Mouse (Mus musculus): ENCODE data around the gene Pilrb2.
A peak's percentile ranks its signal among the peaks of the same experiment; 100 is the strongest.
"Not testable (repeated sequence)": the region's sequence is repeated elsewhere in the genome, so short reads cannot be mapped to it uniquely, and the experiment has no call there.

Gene Pilrb2

DNA sequence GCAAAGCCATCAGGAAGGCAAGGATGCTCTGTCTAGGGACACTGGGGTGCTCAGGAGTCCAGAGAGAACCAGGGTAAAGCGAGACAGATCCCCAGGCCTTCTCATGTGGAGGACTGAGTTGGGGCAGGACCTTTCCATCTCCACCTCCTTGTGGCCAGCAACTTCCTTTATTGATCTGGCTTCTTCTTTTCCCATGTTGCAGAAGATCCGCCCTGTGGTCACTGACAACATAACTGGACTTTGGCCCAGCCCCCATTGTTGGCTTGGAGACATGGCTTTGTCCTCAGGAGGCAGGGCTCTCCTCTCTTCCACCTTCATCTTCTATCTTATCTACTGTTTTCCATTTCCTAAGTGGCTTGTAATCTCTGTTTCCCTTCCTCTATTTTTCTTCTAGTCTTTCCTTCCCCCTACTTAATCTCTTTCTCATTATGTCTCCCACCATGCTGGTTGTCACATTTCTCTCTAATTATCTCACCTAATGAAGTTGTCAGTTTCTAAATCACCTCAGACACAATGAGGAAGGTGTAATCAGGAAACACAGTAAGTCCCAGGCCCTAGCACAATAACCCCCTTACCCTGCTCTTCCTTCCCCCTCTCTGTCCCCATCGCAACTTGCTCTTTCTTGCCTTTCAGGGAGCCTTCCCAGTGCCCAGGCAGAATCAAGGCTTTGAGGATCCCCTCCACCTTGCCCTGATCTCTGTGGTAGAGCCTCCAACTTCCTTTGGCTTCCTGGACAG, at the start of gene Pilrb2:
Pilrb2 (minus strand) TSS at position 172 of the 737 bp plus-strand sequence.
- not testable (repeated sequence) for DNase-seq

DNA sequence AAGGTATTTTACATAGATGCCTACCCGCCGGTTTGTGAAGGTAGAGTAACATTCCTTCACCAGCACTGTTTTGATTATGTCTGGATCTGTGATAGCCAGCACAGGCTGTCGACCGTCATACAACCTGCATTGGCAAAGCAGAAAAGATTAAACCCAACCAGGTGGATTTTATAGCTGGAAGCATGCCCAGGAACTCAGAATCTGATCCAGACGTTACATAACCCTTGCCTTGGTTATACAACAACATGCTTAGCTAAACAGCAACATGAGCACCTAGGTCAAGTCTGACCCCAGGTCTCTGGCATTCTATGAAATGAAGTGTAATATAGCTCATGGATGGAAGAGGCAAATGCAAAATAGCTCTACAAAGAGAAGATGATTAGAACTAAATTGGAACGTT, 43.9 kb upstream of the Pilrb2 start:
- DNase-seq: peak; percentile 73

DNA sequence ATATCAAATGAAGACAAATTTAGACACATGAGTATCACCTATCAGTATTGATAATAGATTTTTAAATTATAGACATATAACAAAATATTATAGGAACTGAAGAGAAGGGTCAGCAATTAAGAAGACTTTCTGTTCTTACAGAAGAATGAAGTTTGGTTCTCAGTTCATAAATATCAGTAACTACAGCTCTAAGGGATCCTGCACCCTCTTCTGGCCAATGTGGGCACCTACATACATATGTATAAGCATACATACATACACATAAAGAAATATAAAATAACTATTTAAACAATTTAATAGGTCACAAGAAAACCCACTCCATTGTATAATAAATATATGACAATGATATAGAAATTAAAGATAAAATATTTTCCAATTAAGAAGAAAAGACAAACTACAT, 42.9 kb upstream of the Pilrb2 start:
- no peak for DNase-seq

DNA sequence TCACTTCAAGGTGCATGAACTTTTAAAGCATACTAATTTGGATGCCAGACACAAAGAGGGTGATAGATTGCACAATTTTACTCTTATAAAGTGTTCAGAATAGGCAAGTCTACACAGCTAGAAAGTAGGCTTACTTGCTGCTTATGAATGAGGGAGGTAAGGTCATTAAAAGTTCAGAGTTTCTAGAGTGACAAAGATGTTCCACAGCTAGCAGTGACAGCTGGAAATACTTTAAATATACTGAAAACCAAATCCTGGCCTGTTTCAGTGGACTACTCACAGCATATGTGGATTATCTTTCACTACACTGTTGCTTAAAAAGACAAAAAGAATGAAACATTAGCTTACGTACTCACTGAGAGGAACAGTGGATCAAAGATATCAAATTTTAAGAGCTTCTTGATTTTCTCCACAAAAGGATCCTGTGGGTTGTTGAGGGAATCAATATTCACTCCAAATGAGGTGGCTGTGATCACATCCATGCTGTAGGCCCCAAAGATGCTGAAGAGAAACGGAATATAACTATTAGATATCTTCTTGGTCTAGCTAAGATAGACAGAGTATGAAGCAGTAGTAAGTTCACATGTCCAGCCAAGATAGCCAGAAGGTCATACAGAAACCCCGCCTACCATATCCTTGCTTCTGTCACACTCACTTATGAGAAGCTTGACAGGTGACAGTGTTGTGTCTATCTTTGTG, 38.1 kb upstream of the Pilrb2 start:
- DNase-seq: no peak

DNA sequence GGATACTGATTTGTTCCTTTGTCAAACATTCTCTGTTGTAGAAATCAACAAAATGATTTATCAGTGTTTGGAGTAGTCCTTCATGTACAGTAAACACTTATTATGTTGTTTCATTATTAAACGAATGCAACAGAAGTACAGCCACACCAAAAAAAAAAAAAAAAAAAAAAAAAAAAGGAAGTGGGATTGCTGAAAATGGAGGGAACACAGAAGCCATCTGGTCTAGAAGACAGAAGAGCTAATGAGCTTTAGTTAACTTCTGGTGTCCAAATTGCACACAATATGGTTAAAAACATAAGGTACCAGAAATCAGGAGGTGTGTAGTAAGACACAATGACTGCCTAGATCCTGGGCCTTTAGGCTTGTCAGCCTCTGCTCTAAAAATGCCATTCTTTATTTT, 26.2 kb upstream of the Pilrb2 start:
- no peak for DNase-seq

DNA sequence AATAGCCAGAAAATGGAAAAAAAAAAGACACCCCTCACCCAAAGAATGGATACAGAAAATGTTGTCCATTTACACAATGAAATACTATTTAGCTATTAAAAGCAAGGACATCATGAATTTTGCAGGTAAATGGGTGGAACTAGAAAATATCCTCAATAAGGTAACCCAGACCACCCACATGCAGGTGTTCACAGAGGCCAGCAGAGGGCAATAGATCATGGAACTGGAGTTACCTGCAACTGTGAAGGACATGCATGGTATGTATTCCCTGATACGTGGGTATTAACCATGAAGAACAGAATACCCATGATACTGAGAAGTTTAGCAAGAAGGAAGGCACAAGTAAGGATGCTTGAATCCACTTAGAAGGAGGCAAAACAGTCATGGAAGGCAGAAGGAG, 21.3 kb upstream of the Pilrb2 start:
- DNase-seq: no peak

DNA sequence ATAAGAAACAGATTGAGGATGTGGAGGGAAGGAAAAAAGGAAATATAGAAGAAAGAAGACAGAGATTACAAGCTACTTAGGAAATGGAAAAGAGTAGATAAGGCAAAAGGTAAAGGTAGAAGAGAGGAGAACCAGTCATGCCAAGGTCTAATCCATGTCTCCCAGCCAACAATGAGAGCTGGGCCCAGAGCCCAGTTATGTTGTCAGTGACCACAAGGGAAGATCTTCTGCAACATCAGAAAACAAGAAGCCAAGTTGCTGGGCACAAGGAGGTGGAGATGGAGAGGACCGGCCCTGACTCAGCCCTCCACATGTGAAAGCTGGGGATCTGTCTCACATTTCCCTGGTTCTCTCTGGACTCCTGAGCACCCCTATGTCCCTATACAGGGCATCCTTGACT, 16.1 kb upstream of the Pilrb2 start:
- DNase-seq: no peak

DNA sequence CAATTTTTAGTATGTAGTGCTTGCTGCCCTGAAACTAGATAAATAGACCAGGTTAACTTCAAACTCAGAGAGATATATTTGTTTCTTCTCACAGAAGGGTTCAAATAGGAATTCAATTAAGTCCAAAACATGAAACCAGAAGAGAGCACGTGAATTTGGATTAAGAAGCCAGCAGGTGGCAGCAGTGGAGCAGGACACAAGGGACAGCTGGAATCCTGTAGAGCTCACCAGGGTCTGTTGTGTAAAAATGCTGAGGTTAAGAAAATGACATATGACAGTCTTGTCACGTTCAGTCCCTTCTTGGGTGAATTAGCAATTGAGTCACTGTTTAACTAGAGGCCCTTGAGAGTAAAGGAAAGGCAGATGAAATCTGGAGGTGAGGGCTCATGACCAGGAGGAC, 14.3 kb upstream of the Pilrb2 start:
- peak; percentile 5 for DNase-seq

DNA sequence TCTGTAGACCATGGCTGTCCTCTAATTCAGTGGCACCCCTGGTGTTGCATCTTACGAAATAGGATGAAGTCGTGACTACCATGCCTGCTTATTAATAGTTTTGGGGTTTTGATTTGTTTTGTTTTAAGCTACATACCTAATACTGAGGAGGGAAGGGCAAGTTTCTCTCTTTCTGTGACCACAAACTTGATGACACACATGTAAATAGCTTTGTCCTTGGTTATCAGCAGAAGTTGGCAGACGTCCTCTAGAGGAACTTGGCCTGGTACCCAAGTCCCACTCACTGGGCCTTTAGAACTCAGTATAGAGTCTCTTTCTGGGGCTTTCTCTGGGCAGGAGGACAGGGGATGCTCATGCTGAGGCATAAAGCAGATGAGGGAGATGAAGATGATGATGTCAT, 11.7 kb upstream of the Pilrb2 start:
- DNase-seq: no peak

DNA sequence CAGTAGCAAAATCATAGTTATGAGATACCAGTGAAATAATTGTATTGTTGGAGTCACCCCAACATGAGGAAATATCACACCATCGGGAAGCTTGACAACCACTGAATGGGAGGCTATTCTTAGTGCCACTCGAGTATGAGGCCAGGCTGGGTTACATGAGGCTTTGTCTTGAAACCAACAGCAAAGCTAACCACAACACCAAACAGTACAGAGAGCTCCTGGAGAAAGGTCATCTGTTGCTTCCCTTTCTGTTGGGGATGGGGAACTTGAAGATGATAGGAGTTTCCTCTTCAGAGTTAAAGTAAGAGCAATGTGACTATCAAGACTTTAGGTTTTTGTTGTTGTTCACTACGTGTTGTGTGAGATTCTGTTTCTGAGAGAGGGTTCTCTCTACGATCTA, 11.3 kb upstream of the Pilrb2 start:
- no peak for DNase-seq

DNA sequence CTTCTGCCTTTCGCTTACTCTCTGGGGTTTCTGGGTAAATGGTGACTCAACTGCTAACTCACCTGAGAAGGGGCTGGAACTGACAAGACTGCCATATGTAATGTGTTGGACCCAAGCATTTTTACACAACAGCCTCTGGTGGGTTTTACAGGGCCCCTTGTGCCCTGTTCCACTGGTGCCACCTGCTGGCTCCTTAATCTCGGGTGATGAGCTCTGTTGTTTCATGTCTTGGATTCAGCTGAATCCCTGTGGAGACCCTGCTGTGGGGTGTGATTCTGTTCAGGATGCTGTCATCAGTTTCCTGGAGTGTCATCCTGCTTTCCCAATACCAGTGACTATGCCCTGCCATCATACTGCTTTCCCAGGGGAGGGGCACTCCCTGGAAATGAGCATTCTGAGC, 6.2 kb upstream of the Pilrb2 start:
- no peak for DNase-seq

DNA sequence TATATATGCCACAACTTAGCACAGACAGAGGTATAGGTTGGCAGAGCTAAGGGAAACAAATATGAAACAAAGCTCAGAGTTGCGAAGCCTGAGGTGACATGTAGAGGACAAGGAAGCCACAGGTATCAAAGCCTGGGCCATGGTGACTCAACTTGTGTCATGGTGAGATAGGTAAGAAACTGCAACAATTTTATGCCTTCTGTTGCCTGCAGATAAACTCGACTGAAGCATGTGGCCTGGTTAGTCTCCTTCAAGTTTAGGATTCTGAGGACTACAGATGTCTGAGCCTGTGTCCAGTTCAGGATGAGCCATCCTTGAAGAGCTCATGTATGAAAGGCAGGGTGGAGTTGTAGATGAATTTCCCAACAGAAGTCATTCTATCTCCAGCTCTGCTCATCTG, 3.4 kb upstream of the Pilrb2 start:
- DNase-seq: no peak

DNA sequence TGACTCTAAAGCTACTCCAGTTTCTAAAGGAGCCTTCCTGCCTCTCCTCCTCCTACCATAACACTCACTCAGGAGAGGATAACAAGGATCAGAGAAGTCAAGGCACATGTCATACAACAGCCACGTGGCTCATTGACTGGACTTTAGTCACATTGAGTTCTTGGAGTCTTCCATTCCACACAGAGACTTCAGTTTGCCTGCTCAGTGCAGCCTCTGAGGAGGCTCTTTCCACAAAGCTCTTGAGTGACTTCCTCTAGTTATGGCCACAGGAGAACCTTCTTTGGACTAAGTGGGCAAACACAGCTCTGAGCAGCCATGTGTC, 727 bp upstream of the Pilrb2 start:
- not testable (repeated sequence) for DNase-seq

DNA sequence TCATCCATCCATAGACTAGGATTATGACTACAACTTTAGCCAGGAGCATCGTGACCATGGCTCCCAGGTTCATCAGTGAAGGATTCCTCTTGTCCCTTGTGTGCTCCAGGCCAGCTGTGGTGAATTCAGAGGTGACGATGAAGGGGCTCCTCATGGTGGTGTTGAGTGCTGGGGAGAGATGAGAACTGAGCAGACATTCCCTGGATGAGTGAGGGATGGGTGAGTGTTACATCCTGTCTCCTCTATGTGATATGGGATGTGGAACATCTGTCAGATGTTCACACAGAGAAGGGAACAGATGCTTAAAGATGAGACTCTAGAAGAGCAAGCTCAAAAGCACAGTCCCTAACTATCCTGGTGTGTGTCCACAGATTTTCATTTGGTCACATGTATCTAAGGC, 3.0 kb downstream of the Pilrb2 start:
- DNase-seq: not testable (repeated sequence)

DNA sequence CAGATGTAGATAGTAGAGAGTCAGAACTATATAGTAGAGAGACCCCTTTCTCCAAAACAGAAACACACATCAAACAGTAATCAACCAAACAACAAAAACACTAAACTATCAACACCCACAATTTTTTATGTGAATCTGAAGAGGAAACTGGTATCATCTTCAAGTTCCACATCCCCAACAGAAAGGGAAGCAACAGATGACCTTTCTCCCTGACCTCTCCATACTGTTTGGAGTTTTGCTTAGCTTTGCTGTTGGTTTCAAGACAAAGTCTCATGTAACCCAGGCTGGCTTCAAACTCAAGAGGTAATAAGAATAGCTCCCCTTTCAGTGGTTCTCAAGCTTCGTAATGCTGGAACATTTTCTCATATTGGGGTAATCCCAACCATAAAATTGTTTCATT, 7.6 kb downstream of the Pilrb2 start:
- DNase-seq: not testable (repeated sequence)

DNA sequence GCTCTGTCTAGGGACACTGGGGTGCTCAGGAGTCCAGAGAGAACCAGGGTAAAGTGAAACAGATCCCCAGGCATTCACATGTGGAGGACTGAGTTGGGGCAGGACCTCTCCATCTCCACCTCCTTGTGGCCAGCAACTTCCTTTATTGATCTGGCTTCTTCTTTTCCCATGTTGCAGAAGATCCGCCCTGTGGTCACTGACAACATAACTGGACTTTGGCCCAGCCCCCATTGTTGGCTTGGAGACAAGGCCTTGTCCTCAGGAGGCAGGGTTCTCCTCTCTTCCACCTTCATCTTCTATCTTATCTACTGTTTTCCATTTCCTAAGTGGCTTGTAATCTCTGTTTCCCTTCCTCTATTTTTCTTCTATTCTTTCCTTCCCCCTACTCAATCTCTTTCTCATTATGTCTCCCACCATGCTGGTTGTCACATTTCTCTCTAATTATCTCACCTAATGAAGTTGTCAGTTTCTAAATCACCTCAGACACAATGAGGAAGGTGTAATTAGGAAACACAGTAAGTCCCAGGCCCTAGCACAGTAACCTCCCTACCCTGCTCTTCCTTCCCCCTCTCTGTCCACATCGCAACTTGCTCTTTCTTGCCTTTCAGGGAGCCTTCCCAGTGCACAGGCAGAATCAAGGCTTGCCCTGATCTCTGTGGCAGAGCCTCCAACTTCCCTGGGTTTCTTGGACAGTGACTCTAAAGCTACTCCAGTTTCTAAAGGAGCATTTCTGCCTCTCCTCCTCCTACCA, 13.5 kb downstream of the Pilrb2 start, which contains the start of gene Pilrb1:
Pilrb1 (minus strand) TSS at position 147 of the 751 bp plus-strand sequence.
- DNase-seq: not testable (repeated sequence)

DNA sequence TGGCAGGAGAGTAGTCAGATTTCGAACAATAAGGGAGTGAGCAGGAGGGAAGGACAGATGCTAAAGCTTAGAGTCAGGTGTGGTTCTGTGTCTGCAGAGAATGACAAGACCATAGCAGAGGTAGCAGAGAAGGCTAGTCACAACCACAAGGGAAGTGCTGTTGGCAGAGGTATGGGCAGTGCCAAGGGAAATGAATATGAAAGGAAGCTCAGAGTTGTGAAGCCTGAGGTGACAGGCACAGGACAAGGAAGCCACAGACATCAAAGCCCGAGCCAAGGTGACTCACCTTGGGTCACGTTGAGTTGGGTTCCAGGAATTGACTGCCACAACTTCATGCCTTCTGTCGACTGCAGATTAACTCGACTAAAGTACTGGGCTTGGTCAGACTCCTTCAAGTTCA, 14.7 kb downstream of the Pilrb2 start:
- not testable (repeated sequence) for DNase-seq

DNA sequence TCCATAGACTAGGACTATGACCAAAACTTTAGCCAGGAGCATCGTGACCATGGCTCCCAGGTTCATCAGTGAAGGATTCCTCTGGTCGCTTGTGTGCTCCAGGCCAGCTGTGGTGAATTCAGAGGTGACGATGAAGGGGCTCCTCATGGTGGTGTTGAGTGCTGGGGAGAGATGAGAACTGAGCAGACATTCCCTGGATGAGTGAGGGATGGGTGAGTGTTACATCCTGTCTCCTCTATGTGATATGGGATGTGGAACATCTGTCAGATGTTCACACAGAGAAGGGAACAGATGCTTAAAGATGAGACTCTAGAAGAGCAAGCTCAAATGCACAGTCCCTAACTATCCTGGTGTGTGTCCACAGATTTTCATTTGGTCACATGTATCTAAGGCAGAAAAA, 16.7 kb downstream of the Pilrb2 start:
- DNase-seq: not testable (repeated sequence)

DNA sequence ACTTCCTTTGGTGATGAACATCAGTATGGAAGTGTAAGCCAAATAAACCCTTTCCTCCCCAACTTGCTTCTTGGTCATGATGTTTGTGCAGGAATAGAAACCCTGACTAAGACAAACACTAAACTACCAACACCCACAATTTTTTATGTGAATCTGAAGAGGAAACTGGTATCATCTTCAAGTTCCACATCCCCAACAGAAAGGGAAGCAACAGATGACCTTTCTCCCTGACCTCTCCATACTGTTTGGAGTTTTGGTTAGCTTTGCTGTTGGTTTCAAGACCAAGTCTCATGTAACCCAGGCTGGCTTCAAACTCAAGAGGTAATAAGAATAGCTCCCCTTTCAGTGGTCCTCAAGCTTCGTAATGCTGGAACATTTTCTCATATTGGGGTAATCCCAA, 21.3 kb downstream of the Pilrb2 start:
- not testable (repeated sequence) for DNase-seq

DNA sequence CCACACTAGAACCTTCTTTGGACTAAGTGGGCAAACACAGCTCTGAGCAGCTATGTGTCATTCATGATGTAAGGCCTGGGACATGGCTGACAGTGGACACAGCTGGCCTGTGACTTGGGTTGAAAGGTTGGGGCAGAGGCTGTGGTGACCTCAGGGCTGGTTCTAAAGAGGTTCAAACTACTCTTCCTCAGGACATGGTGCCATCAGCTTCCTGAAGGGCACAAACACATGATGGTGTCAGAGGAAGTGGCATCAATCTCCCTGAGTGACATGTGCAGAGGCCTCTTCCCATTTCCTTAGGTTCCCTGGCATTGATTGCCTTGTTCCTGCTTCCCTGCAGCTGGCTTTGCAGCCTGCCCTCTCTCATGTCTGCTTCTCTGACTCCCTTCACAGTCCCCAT, 34.5 kb downstream of the Pilrb2 start:
- DNase-seq: not testable (repeated sequence)

DNA sequence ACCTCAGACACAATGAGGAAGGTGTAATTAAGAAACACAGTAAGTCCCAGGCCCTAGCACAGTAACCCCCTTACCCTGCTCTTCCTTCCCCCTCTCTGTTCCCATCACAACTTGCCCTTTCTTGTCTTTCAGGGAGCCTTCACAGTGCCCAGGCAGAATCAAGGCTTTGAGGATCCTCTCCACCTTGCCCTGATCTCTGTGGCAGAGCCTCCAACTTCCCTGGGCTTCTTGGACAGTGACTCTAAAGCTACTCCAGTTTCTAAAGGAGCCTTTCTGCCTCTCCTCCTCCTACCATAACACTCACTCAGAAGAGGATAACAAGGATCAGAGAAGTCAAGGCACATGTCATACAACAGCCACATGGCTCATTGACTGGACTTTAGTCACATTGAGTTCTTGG, 35.0 kb downstream of the Pilrb2 start:
- no peak for DNase-seq

DNA sequence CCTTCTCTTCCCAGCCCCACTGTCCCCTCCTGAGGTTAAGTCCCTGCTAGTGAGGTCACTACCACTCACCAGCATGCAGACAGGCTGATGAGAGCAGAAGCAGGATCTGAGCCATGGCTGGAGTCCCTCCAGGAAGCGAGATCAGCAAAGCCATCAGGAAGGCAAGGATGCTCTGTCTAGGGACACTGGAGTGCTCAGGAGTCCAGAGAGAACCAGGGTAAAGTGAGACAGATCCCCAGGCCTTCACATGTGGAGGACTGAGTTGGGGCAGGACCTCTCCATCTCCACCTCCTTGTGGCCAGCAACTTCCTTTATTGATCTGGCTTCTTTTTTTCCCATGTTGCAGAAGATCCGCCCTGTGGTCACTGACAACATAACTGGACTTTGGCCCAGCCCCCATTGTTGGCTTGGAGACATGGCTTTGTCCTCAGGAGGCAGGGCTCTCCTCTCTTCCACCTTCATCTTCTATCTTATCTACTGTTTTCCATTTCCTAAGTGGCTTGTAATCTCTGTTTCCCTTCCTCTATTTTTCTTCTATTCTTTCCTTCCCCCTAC, 35.6 kb downstream of the Pilrb2 start, which contains the start of gene Pilra:
Pilra (minus strand) TSS at position 316 of the 555 bp plus-strand sequence.
- not testable (repeated sequence) for DNase-seq

DNA sequence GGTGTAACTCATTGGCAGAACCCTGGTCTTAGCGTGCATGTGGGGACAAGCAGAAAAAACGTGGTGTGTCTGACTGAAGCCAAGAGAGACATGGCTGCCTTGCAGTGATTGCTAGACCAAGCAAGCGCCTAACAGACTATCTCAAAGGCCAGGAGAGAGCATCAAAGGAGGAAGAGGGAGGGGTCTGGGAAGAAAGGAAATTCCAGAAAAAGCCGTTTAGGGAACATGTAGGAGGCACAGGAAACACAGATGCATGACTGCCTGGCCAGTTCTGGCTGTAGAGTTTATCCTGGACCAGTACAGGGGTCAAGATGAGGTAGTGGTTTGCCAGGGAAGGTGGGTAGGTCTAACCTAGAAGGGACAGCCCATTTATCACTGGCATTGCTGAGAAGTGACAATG, 38.1 kb downstream of the Pilrb2 start:
- DNase-seq: no peak

DNA sequence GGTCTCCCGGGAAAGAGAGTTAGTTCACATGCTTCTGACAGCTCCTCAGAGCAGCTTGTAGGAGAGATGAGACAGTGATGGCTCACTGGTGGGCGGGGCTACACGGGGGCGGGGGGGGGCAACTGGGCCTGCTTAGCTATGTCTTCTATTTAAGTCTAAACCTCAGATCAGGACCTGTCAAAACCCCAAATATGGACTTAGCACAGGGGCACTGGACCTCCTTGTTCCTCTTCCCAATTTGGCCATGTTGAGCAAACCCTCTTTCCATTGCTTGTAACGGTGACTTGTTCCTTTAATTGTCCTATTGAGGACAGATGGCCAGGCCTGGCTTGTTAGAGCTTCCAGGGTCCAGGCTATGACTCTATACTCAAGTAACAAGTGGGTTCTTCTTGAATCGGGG, 40.1 kb downstream of the Pilrb2 start:
- DNase-seq: no peak

Data from cerebellum, adult 11-12 months (tissue).